Mouse (Mus musculus): ENCODE results near the gene Gapvd1. TPM values are rescaled to one million over a fixed set of nuclear protein-coding genes. Genes with fewer than 3 reads are reported as not detected.
A peak's percentile ranks its signal among the peaks of the same experiment; 100 is the strongest.
"Not testable (repeated sequence)": the region's sequence is repeated elsewhere in the genome, so short reads cannot be mapped to it uniquely, and the experiment has no call there.

Gapvd1 gene
- 64.4 and 79.7 TPM in 2 replicates for polyA plus RNA-seq (2015; fragmentation: Nextera tagmentation; extraction: Ambion mirVana)

DNA sequence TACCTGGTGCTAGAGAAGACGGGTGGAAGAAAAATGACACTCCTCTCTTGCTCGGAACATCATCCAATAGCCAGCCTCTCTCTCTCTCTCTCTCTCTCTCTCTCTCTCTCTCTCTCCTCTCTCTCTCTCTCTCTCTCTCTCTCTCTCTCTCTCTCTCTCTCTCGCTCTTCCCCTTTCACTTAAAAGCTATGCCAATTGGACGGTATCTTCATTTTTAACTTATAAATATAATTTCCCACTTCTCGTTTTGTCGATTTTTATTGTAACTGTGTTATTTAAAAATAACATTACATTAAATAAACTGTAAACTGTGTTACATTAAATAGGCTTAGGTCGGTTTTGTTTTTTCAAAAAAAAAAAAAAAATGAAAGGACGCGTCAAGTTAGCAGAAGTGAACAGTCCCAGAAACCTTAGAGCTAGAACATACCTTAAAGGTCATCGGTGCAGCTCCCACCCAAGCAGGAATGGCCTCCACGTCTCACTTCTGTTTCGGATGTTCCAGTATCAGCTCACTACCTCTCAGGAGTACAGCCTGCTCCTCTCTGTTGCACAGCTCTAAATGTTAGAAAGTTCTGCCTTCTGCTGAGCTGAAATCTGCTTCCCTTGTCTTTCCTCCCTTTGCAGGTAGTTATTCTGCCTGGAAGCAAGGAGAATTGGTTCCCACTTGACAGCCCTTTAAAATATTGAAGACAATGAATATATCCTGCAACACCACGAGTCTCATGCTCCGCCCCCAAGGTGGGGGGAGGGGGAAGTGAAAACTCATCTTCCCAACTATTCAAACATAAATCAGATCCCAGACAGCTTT is at the start of gene Gapvd1:
Gene Gapvd1 (minus strand): TSS at position 682 of the 808 bp plus-strand sequence.
- DNase-seq (ENCODE audit: low spot score) = peak; percentile 44

DNA sequence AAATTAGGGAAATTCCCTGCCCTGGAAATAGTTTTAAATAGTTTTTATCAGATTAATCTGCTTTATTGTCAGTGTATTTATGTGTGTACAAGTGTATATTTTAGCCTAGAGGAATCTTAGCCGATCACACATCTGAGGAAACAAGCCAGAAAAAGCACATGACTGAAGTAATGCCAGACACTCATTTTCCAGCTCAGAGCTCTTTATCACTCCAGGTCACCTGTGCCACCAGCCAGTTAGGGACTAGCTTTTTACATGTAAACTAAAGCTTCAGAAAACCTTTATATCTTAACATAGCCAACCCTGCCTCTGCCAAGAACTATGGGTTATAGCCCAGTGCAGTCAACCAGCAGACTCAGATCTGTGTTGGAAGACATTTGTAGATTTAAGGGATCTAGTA is 49.8 kb upstream of the Gapvd1 start:
- DNase-seq (ENCODE audit: low spot score) = no peak

DNA sequence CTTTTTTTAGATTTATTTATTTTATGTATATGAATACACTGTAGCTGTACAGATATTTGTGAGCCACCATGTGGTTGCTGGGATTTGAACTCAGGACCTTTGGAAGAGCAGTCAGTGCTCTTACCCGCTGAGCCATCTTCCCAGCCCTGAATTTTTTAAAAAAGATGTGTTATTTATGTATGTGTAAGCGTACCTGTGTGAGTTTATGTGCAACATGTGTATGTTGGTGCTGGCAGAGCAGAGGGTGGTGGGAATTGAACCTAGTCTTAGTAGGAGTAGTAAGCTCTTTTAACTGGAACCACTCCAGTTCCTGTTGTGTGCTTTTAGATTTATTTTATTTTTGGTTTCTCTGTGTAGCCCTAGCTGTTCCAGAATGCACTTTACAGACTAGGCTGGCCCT is 49.1 kb upstream of the Gapvd1 start:
- DNase-seq (ENCODE audit: low spot score) = no peak

DNA sequence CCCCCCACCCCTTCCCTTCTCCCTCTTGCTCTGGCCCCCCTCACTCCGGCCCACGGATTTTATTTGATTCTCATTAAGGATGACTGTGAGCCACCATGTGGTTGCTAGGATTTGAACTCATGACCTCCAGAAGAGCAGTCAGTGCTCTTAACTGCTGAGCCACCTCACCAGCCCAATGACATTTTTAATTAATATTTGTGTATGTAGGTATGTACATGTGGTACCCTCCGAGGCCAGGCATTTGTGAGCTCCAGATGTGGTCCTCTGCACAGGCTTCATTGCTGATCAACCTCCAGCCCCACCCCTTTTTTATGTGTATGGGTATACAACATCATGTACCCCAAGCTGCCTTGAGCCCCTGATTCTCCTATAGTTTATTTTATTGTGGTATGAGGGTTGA is 48.7 kb upstream of the Gapvd1 start:
- no peak for DNase-seq (ENCODE audit: low spot score)

DNA sequence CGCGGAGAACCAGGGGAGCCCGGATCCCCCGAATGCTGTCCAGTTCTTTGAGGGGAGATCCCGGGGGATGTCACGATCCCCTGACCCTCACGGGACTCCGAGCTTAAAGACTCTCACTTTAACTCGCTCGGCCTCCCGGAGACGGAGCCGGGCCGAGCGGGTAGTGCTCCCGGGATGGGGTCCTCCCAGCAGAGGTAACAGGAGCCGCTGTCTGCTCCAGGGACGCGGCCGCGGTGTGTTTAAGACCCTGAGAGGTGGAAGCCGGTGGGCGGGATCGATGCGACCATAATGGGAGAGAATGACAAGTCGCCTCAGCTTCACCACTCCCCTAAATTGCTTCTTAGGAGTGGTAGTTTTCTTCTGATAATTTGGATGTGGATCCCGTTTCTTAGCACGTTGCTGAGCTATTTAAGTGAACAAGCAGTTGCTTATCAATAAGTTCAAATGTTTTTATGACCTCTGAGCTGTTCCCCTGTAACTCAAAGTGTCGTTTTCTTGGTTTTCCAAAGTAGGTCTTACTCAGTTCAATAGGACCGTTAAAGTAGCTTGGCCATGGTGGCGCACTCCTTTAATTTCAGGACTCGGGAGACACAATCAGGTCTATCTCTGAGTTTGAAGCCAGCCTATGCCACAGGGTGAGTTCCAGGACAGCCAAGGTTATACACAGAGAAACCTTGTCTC is 47.7 kb upstream of the Gapvd1 start:
- DNase-seq (ENCODE audit: low spot score) = peak; percentile 28

DNA sequence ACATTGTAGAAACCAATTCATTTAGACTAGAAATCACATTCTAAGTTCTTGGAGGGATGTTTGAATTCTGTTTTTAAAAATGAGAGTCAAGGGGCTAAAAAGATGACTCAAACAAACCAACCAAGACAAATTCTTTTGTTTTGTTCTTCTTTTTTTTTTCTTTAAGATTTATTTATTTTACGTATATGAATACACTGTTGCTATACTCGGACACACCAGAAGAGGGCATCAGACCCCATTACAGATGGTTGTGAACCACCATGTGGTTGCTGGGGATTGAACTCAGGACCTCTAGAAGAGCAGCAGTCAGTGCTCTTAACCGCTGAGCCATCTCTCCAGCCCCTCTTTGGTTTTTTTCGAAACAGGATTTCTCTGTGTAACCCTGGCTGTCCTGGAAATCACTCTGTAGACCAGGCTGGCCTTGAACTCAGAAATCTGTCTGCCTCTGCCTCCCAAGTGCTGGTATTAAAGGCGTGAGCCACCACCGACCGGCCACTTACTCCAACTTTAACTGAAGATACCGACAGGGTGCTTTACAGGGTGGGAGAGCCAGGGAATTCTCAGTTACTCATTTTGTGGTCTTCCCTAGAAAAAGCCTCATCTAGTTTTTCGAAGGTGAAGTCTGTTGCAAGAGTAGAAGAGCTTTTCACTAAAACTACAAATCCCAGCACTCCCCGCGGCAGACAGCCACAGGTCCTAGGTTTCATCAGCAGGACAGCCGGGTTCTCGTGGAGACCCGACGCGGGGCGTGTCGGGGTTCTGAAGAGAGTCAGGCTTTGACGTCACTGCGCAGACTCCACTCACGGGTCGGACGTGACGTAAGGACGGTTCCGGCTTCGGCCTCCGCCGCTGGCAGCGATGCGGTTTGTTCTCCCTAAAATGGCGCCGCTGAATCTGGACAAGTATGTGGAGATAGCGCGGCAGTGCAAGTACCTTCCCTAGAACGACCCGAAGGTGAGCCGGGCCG is 46.8 kb upstream of the Gapvd1 start:
- DNase-seq (ENCODE audit: low spot score) = peak; percentile 100

DNA sequence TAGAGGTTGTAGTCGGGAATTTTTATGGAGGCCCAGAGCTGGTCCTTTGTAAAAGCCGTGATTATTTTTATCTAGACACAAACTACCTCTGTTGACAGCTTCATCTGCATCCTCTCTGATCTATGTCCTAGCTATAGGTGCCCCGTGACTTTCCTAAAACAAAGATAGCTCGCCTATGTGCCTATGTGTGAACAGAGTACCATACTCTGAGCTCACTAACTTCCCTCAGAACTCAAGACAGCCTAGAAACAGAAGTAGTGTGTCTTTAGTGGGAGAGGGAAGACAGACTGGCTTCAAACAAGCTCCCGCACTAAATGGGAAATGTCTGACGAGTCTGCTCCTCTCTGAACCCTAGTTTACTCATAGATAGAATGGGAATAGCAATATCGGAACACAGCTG is 45.3 kb upstream of the Gapvd1 start:
- DNase-seq (ENCODE audit: low spot score) = no peak

DNA sequence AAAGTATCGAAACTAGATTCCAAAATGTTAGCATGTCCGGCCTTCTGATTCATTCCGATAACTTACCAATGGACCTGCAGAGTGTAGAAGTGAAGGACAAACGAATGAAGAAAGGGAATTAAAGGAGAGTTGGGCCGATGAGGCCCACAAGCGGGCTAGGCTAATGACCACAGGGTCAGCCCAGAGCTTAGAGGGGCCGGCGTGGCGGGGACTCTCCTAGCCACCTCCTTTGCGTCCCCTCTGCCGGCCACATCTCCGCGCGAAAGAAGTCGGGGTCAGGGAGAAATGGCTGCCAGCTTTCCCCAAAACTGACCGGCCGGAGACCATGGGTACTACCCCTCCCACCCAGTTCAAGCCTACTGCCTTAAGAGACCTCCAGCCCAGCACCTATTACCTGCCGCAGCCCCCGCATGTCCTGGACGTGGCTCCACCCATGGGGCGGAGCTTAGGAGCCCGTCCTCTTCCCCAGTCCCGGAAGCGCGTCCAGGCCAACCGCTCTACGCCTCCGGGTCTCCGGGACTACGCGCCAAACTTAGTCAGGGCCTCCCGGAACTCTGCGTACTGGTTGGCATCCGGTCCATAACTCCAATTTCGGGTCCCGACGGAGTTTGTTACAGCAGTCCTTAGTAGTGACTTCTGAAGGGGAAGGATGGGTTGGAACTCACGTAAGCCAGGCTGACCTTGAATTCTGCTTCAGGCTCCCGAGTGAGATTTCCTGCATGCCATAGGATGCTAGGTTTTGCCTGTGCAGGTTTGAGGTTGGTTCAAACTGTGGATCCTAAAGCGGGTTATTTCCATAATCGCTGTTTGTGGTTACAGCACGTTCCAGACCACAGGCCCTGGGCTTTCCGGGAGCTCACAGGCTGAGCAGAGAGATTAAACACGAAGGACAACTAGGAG is 44.6 kb upstream of the Gapvd1 start, which contains the start of gene Rabepk:
Gene Rabepk (minus strand): TSS at position 556 of the 900 bp plus-strand sequence.
- DNase-seq (ENCODE audit: low spot score) = peak; percentile 91

DNA sequence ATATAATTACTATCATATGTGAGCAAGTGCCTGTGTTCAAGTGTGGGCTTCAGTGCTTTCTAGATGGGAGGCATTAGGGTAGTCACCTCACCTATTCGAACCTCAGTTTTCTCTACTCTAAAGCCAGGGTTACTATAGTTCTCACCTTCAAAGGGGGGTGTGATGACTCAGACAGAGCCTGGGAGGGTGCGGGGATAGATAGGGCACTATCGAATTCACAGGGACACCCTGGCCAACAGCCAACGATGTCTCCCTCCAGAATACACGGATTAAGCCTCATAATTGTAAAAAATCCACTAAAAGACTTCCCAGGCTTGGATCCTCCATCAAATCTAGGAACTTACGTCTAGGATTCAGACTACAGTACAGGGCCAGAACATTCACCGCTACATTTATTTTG is 40.4 kb upstream of the Gapvd1 start:
- DNase-seq (ENCODE audit: low spot score) = no peak

DNA sequence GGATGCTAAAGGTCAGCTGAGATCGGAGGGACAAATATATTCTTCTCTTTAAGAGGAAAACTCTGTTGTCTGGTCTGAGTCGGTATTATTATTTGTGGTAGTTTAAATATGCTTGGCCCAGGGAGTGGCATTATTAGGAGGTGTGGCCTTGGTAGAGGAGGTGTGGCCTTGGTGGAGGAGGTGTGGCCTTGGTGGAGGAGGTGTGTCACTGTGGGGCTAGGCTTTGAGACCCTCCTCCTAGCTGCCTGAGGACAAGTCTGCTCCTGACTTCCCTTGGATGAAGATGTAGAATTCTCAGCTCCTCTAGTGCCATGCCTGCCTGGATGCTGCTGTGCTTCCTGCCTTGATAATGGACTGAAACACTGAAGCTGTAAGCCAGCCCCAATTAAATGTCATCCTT is 39.5 kb upstream of the Gapvd1 start:
- no peak for DNase-seq (ENCODE audit: low spot score)

DNA sequence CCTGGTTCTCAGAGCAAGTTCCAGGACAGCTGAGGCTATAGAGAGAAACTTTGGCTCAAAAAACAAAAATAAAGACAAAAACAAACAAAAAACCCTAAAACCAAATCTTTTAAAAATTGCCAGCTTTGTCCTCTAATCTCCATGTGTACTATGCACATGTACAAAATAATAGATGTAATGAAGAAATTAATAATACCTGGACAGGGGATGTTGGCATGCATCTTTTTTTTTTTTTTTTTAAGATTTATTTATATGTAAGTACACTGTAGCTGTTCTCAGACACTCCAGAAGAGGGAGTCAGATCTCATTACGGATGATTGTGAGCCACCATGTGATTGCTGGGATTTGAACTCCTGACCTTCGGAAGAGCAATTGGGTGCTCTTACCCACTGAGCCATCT is 37.5 kb upstream of the Gapvd1 start:
- not testable (repeated sequence) for DNase-seq (ENCODE audit: low spot score)

DNA sequence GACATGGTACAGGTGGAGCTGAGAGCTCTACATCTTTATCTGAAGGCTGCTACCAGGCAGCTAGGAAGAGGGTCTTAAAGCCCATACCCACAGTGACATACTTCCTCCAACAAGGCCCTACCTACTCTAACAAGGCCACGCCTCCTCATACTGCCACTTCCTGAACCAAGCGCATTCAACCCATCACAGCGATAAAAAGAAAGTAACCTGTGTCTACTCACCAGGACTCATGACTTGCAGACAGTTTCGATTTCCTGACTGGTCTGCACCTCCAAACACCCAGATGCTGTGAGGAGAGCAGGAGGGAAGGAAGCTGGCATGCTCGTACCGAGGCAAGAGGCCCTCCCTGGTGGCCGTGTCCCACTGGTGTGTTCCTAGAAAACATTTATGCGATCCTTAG is 35.2 kb upstream of the Gapvd1 start:
- peak; percentile 77 for DNase-seq (ENCODE audit: low spot score)

DNA sequence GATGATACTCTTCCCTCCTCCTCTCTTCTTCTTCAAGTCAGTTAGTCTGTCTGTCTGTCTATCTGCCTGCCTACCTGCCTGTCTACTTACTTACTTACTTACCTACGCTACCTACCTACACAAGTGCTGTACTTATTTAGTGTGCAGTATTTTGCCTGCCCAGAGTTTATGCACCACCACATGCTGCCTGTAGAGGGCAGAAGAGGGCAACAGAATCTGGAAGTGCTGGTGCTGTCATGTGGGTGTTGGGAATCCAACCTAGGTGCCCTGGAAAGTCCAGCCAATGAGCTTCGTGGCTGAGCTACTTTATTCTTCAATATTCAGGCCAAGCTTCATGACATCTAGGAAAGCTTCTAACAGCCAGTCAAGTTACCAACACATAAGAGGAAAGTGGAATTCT is 29.1 kb upstream of the Gapvd1 start:
- DNase-seq (ENCODE audit: low spot score) = peak; percentile 58

DNA sequence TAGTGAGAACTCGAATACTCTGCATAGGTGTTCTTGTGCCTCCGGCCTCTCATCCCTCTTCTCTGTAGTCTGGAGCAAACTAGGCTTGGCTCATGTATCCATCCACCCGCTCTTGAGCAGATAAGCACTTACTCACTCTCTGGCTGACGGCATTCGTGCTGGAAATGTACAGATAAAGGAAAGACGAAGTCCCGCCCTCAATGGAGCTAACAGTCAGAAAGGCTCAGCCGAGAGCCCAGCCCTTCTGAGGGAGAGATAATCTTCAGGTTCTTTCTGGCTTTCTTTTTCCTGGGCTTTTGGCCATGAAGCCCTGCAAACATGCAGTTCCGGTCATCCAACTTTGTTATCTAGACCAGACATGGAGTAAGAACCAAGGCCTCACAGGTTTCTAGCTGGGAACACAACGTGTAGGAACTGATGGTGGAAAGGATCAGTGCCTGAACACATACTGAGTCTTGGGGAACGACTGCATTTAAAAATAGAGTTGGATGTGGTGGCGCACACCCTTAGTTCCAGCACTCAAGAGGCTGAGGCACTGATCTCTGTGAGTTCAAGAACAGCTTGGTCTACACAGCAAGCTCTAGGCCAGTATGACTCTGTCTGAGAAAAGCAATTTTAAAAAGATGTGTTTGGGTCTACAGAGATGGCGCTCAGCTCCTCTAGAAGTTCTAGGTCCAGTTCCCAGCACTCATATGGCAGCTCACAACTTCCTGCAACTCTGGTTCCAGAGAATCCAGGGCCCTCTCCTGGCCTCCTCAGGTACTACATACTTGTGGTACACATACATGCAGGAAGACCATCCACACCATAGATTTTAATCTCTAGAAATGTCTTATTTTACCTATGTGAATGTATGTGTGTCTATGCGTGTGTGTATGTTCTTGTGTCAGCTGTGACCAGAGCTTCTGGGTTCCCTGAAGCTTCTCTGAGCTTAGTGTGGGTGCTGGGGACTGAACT is 28.3 kb upstream of the Gapvd1 start:
- DNase-seq (ENCODE audit: low spot score) = no peak

DNA sequence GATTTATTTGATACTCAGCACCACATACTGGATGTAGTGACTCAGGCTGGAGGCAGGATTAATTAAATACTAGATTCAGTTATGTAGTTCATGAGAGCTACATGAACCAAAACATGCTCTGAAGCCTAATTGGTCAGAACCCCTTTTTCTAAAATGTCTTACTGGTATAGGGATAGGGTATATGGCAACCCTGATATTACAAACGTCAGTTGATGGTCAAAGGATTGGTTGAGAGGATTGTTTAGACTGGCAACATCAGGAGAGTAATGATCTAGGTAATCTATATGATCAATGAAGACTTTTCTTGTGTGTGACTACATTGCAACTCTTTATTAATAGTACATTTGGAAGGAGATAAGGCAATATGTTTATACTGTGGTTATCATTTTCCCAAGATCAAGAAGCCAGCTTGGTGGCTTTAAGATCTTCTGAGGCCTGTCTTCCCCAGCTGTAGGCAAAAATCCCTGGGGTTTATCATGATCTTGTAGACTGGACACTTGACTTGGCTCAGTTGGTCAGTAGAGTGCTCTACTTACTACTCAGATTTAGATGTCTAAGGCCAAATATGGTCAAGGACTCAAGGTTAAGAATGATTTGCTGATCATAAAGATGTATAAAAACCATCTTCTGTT is 22.3 kb upstream of the Gapvd1 start:
- no peak for DNase-seq (ENCODE audit: low spot score)

DNA sequence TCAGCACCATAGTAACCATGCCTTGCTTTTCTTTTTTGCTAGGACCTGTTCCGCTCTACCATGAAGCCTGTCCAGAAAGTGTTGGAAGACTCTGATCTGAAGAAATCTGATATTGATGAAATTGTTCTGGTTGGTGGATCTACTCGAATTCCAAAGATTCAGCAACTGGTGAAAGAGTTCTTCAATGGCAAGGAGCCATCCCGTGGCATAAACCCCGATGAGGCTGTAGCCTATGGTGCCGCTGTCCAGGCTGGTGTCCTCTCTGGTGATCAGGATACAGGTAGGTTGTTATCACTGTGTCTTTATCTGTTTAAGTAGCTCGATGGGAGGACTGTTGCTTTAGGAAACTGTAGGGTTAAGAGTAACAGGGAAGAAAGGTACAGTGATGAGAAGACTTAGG is 19.5 kb upstream of the Gapvd1 start:
- DNase-seq (ENCODE audit: low spot score) = no peak

DNA sequence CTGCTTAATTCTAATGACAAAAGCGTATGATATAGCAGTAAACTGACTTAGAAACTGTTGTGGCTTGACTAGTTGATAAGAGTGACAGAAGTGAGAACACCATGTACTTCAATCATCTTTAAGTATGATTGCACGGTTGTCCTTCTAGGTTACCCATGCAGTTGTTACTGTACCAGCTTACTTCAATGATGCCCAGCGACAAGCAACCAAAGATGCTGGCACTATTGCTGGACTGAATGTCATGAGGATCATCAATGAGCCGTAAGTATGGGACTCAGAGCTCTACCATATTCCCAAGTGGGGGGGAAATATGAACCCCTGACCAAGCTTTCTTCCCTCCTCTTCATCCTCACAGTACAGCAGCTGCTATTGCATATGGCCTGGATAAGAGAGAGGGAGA is 18.6 kb upstream of the Gapvd1 start:
- no peak for DNase-seq (ENCODE audit: low spot score)

DNA sequence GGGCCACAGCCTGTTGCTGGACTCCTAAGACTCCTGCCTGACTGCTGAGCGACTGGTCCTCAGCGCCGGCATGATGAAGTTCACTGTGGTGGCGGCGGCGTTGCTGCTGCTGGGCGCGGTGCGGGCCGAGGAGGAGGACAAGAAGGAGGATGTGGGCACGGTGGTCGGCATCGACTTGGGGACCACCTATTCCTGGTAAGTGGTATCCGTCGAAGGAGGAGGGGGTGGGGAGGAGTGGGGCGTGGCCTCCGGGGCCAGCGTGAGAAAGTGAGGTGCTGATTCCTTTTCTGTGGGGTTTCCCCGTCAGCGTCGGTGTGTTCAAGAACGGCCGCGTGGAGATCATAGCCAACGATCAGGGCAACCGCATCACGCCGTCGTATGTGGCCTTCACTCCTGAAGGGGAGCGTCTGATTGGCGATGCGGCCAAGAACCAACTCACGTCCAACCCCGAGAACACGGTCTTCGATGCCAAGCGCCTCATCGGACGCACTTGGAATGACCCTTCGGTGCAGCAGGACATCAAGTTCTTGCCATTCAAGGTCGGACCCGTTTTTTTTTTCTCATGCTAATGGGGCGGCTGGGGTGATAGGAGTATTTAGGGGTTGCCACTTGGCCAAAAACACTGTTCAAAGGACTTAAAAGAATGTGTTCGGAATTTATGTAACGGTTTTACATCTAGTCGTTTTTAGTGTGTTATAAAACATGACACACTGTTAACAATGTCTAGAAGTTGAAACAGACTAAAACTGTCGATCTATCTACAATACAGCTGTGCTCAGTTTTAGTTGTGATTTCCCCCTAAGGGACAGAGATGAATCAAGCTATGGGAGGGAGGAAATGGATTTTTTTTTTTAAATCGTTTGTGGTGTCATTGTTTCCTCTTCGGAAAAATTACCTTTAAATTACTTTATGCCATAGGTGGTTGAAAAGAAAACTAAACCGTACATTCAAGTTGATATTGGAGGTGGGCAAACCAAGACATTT is 17.5 kb upstream of the Gapvd1 start:
- peak; percentile 77 for DNase-seq (ENCODE audit: low spot score)
